Mouse (Mus musculus) kidney, embryonic 14.5 days (tissue): ENCODE measurements around the gene Taar8c. TPM values are rescaled to one million over a fixed set of nuclear protein-coding genes. Genes with fewer than 3 reads are reported as not detected.
A peak's percentile ranks its signal among the peaks of the same experiment; 100 is the strongest.
"Not testable (repeated sequence)": the region's sequence is repeated elsewhere in the genome, so short reads cannot be mapped to it uniquely, and the experiment has no call there.

Source experiments
- ATAC-seq: fragments of 200-750 bp; cut with Nextera tagmentation; 2 replicates; pipeline ENCODE4 v1.8.0; 2017; ENCODE audit warnings: moderate number of reproducible peaks, mild to moderate bottlenecking, moderate TSS enrichment, moderate library complexity; ENCODE audit not compliant: low FRiP score, low TSS enrichment
- H3K27ac ChIP-seq: fragments of 300-500 bp; sonication (generic); 2 replicates; pipeline ENCODE4 v1.5.1; 2014; ENCODE audit warnings: low read depth, mild to moderate bottlenecking, low read length, moderate library complexity, mixed read lengths
- H3K27me3 ChIP-seq: fragments of 300-500 bp; sonication (generic); 2 replicates; pipeline ENCODE4 v1.6.1; 2014; ENCODE audit warnings: mild to moderate bottlenecking, low read length; ENCODE audit not compliant: control insufficient read depth, insufficient read depth
- H3K36me3 ChIP-seq: fragments of 300-500 bp; sonication (generic); 2 replicates; pipeline ENCODE4 v1.6.1; 2014; ENCODE audit warnings: low read length, mixed read lengths; ENCODE audit not compliant: control insufficient read depth, insufficient read depth
- H3K4me1 ChIP-seq: fragments of 300-500 bp; sonication (generic); 2 replicates; pipeline ENCODE4 v1.6.1; 2014; ENCODE audit warnings: low read length, mixed read lengths; ENCODE audit not compliant: control insufficient read depth, insufficient read depth
- H3K4me2 ChIP-seq: fragments of 300-500 bp; sonication (generic); replicated peaks from 2 replicates; pipeline ENCODE4 v1.6.1; 2014; ENCODE audit warnings: low read depth, mild to moderate bottlenecking, low read length
- H3K4me3 ChIP-seq: fragments of 300-500 bp; sonication (generic); 2 replicates; pipeline ENCODE4 v1.5.1; 2014; ENCODE audit warnings: mild to moderate bottlenecking, low read length
- H3K9ac ChIP-seq: fragments of 300-500 bp; sonication (generic); 2 replicates; pipeline ENCODE4 v1.6.1; 2014; ENCODE audit warnings: low read depth, mild to moderate bottlenecking, low read length, moderate library complexity
- H3K9me3 ChIP-seq: fragments of 300-500 bp; sonication (generic); 2 replicates; pipeline ENCODE4 v1.6.1; 2016; ENCODE audit warnings: low read length; ENCODE audit not compliant: control insufficient read depth
- WGBS: fragments of 180-500 bp; shearing (Covaris S2); extraction: QIAGEN DNeasy Blood & Tissue Kit; methylation state at CpG from one replicate; pipeline ENCODE4 v1.1.7; 2014; 5-methylcytosine and 5-hydroxymethylcytosine counted together
- polyA plus RNA-seq: library from polyadenylated mRNA; unstranded; fragments of >200 nt; fragmentation: Nextera tagmentation; extraction: Ambion mirVana; gene quantifications from 2 replicates; pipeline ENCODE4 v1.2.1, GENCODE M21; 2014

Taar8c gene
- not detected in 2 replicates for polyA plus RNA-seq

GRCm38 (mm10) chr10:24101812-24102211 lies at the start of gene Taar8c:
Gene Taar8c (minus strand): TSS chr10:24101912.
- H3K27me3 ChIP-seq, ATAC-seq, H3K9me3 ChIP-seq, H3K9ac ChIP-seq, H3K4me3 ChIP-seq, H3K4me2 ChIP-seq, H3K4me1 ChIP-seq, H3K36me3 ChIP-seq, H3K27ac ChIP-seq: not testable (repeated sequence)
- WGBS = 94% methylated on average over 1 of the region's 3 CpGs

GRCm38 (mm10) chr10:24150086-24150485 lies 48.4 kb upstream of the Taar8c start:
- H3K4me1 ChIP-seq = peaks cover 10% of the 10 kb centered on the region
- no peaks in the 10 kb centered on the region for H3K27me3 ChIP-seq
- H3K4me3 ChIP-seq = peak overlapping the region; percentile 84
- H3K36me3 ChIP-seq = no peaks in the 10 kb centered on the region; the same call in 1 of the 2 replicates
- ATAC-seq = no peak
- H3K9me3 ChIP-seq = no peaks in the 10 kb centered on the region
- H3K9ac ChIP-seq = peak overlapping the region; percentile 76; the same call in 1 of the 2 replicates
- H3K4me2 ChIP-seq = peak overlapping the region; percentile 57
- H3K27ac ChIP-seq = no peak overlapping the region
- WGBS = 37% methylated on average over 7 of the region's 7 CpGs

GRCm38 (mm10) chr10:24149135-24149781 lies 47.5 kb upstream of the Taar8c start, which contains the start of gene Stx7:
Gene Stx7 (plus strand): TSS chr10:24149302.
- H3K27ac ChIP-seq = peak within 1 kb of the TSS; percentile 77
- peak; percentile 96 for ATAC-seq
- peaks cover 10% of the 10 kb centered on the region for H3K4me1 ChIP-seq
- H3K4me3 ChIP-seq = peak within 1 kb of the TSS; percentile 84
- no peaks in the 10 kb centered on the region for H3K9me3 ChIP-seq
- no peaks in the 10 kb centered on the region for H3K27me3 ChIP-seq
- H3K36me3 ChIP-seq = no peaks in the 10 kb centered on the region
- H3K4me2 ChIP-seq = peak within 1 kb of the TSS; percentile 57
- peak within 1 kb of the TSS; percentile 76 for H3K9ac ChIP-seq
- under 1% methylated on average over 35 of the region's 45 CpGs for WGBS

- no peak overlapping the region for H3K4me2 ChIP-seq
- no peak overlapping the region for H3K27ac ChIP-seq
- H3K9me3 ChIP-seq = no peaks in the 10 kb centered on the region
- no peaks in the 10 kb centered on the region for H3K4me1 ChIP-seq
- no peak overlapping the region for H3K4me3 ChIP-seq
- no peak for ATAC-seq
- WGBS = 79% methylated on average over 3 of the region's 3 CpGs
- H3K36me3 ChIP-seq = no peaks in the 10 kb centered on the region
- no peaks in the 10 kb centered on the region for H3K27me3 ChIP-seq
- H3K9ac ChIP-seq = no peak overlapping the region
Measured at GRCm38 (mm10) chr10:24142735-24143134, 41.0 kb upstream of the Taar8c start.

GRCm38 (mm10) chr10:24138623-24139261 lies 37.0 kb upstream of the Taar8c start:
- 71% methylated on average over 2 of the region's 2 CpGs for WGBS
- ATAC-seq = no peak

GRCm38 (mm10) chr10:24134071-24134645 lies 32.4 kb upstream of the Taar8c start:
- H3K4me3 ChIP-seq = no peak overlapping the region
- ATAC-seq = no peak
- no peaks in the 10 kb centered on the region for H3K4me1 ChIP-seq
- WGBS = 68% methylated on average over 7 of the region's 7 CpGs
- no peak overlapping the region for H3K27ac ChIP-seq
- H3K27me3 ChIP-seq = no peaks in the 10 kb centered on the region
- no peaks in the 10 kb centered on the region for H3K9me3 ChIP-seq
- no peaks in the 10 kb centered on the region for H3K36me3 ChIP-seq
- no peak overlapping the region for H3K4me2 ChIP-seq
- H3K9ac ChIP-seq = no peak overlapping the region

More at GRCm38 (mm10) chr10:24138623-24139261, 37.0 kb upstream of the Taar8c start:
- Histone ChIP-seq H3K4me2 (no peak overlapping the region), H3K36me3 (no peaks in the 10 kb centered on the region), H3K4me1 (no peaks in the 10 kb centered on the region), H3K9me3 (no peaks in the 10 kb centered on the region), H3K27ac (no peak overlapping the region), H3K4me3 (no peak overlapping the region), H3K27me3 (no peaks in the 10 kb centered on the region), H3K9ac (no peak overlapping the region)

GRCm38 (mm10) chr10:24133132-24133531 lies 31.4 kb upstream of the Taar8c start:
- no peaks in the 10 kb centered on the region for H3K9me3 ChIP-seq
- no peak overlapping the region for H3K27ac ChIP-seq
- no peak overlapping the region for H3K4me2 ChIP-seq
- no peak overlapping the region for H3K4me3 ChIP-seq
- WGBS = 38% methylated on average over 2 of the region's 2 CpGs
- no peaks in the 10 kb centered on the region for H3K36me3 ChIP-seq
- H3K9ac ChIP-seq = no peak overlapping the region
- H3K4me1 ChIP-seq = no peaks in the 10 kb centered on the region
- no peaks in the 10 kb centered on the region for H3K27me3 ChIP-seq
- ATAC-seq = no peak

- H3K9ac ChIP-seq = no peak overlapping the region
- ATAC-seq = peak; percentile 71; the same call in 1 of the 2 replicates
Measured at GRCm38 (mm10) chr10:24132273-24132672, 30.6 kb upstream of the Taar8c start.

More at GRCm38 (mm10) chr10:24132273-24132672, 30.6 kb upstream of the Taar8c start:
- Histone ChIP-seq H3K9me3 (no peaks in the 10 kb centered on the region), H3K36me3 (no peaks in the 10 kb centered on the region), H3K27me3 (no peaks in the 10 kb centered on the region), H3K4me2 (no peak overlapping the region), H3K4me1 (no peaks in the 10 kb centered on the region), H3K4me3 (no peak overlapping the region), H3K27ac (no peak overlapping the region)
- 19% methylated on average over 5 of the region's 5 CpGs for WGBS
